Mouse (Mus musculus) megakaryocyte-erythroid progenitor cell, adult 5 weeks (primary cell): ENCODE data around the gene Hivep1. TPM values are rescaled to one million over a fixed set of nuclear protein-coding genes. Genes with fewer than 3 reads are reported as not detected.

Experiments
- polyA plus RNA-seq: library from polyadenylated mRNA; stranded (reverse); fragments of >175 nt; gene quantifications from 2 replicates; pipeline ENCODE4 v1.2.3, GENCODE M21; 2012

The Hivep1 gene
- polyA plus RNA-seq = 35.8 and 38.4 TPM in 2 replicates

GRCm38 (mm10) chr13:42051961-42052695, at the start of gene Hivep1:
Gene Hivep1, plus strand, starts transcription at chr13:42052021.

Other genes starting within 250 kb of the Hivep1 start
- 0.23 TPM in 1 of 2 replicates, not detected in the other for gene Adtrp, start 204.3 kb upstream of the Hivep1 start, polyA plus RNA-seq
- 0.28 and 0.69 TPM in 2 replicates for gene Edn1, start 249.5 kb downstream of the Hivep1 start, polyA plus RNA-seq